Comparison of ENCODE assay signal across 20 mouse cellular contexts in the genomic region with DNA sequence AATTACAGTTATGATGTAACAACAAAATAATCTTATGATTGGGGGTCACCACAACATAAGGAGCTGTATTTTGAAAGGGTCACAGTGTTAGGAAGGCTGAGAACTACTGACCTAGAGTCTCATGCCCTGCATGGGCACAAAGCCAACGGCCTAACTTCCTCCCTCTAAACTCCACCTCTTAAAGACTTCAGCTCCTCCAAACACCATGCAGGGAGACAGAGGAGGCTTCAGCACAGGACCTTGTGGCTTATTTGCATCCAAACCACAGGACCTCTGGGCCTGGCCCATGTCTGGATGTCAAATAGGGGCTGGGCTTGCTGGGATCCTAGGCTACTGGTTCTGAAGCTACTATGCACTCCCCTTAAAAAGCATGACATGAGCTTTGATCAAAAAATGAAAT.
A peak's percentile ranks its signal among the peaks of the same experiment; 100 is the strongest.
DNase-seq lines count a peak whose midpoint lies in the region; ATAC-seq lines count a peak whose summit lies in the region.
"Had no signal": no experiment of that assay in that cellular context is flagged by ENCODE, and none has a peak within 500 bp of the region (broad histone marks: within the 10 kb centered on the region; RNA-seq: fewer than 3 reads in every experiment).

No protein-coding gene starts in this region.

- peak; percentile 6 for DNase-seq in adrenal gland, postnatal 10 days
- DNase-seq in adrenal gland, postnatal 4 days (ENCODE audit: low spot score in 2 of 2) = no peak
- DNase-seq in kidney, postnatal 10 days = peak; percentile 18
- DNase-seq in kidney, adult 8-10 months = no peak
- DNase-seq in lung, postnatal 10 days = peak; percentile 5
- DNase-seq in lung, adult 18-20 months = no peak
- no peak for DNase-seq in gastrocnemius, adult 18-20 months (ENCODE audit: low spot score)
- DNase-seq: adrenal gland, postnatal 14 days; cerebellum, adult 18-20 months; cerebellum, postnatal 10 days; gastrocnemius, postnatal 25 days; heart, postnatal 14 days; thymus, adult 2 months; thymus, postnatal 4 days had no signal

- ATAC-seq in granulocyte monocyte progenitor cell, adult 5-6 weeks (replicated peaks; ENCODE audit: poor library complexity, severe bottlenecking) = peak; percentile 68
- ATAC-seq: CD4-positive, CD25-positive, alpha-beta regulatory T cell, adult 4 months; forebrain, embryonic 13.5 days; hindbrain, postnatal 0 days; intestine, embryonic 15.5 days; liver, embryonic 12.5 days had no signal

Comparison
In these comparisons a context has a peak if more than half of its experiments do, and no peak if none do; other contexts are left out.
1. DNase-seq: peak in adrenal gland, postnatal 10 days (single experiment), kidney, postnatal 10 days (single experiment) and lung, postnatal 10 days (single experiment); none in adrenal gland, postnatal 4 days (0 of 2), kidney, adult 8-10 months (0 of 2), lung, adult 18-20 months (0 of 2) and gastrocnemius, adult 18-20 months (single experiment).